Mouse (Mus musculus): ENCODE data around the gene Pfkm.

DNA sequence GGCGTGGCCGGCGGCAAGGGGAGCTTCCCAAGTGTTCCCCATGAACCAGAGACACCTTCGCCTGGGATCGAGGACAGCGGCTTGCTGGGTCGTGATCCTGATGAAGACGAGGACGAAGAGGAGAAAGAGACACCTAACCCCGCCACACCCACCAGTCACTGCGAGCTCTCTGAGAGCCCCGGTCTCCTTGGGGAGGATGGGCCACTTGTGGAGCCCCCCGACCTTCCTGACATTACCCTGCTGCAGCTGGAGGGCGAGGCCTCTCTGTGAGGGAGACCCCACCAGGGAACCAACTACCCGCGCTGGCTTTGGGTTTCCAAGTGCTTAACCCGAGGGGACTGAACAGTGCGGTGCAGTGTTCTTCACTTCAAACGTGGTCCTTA, 76.2 kb downstream of the Pfkm start:
- TF ChIP-seq TAL1 (IDR thresholded peaks at IDR 0.05; ENCODE audit: low read length), result no peak
- no peak for TF ChIP-seq GATA1 (IDR thresholded peaks at IDR 0.05; ENCODE audit: low read length)
